Mouse (Mus musculus): Measurements from ENCODE around the gene Comp.

- TF ChIP-seq FLI1 (IDR thresholded peaks at IDR 0.05; ENCODE audit: low read length) (no peak), GATA1 (IDR thresholded peaks at IDR 0.05; ENCODE audit: borderline replicate concordance, low read length) (no peak)
Measured at GRCm38 (mm10) chr8:70419879-70420643, 46.7 kb downstream of the Comp start.

All from megakaryocyte, embryonic 14.5 days (primary cell).